Mouse (Mus musculus) right cerebral cortex, postnatal 14 days (tissue): ENCODE data around the gene Dynlt1a.
"Not testable (repeated sequence)": the region's sequence is repeated elsewhere in the genome, so short reads cannot be mapped to it uniquely, and the experiment has no call there.

Experiments
- DNase-seq: peaks from one replicate; pipeline ENCODE4 v3.0.0; 2022

Dynlt1a gene

DNA sequence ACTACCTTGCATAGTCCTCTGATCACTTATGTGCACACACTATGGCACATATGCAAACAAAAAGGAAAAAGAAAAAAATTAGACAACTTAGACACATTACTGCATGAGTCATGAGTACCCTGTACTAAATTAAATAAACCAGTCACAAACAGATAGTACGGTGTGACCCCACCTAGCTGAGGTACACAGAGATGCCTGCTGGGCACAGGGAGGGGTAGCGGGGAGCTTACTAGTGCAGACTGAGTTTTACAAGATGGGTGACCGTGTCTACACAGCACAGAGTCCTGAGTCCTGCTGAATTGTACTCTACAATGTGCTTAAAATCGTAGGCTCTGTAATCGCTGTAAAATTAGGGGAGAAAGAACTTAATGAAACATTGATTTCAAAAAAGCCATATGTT is 31.1 kb downstream of the Dynlt1a start:
- not testable (repeated sequence) for DNase-seq

DNA sequence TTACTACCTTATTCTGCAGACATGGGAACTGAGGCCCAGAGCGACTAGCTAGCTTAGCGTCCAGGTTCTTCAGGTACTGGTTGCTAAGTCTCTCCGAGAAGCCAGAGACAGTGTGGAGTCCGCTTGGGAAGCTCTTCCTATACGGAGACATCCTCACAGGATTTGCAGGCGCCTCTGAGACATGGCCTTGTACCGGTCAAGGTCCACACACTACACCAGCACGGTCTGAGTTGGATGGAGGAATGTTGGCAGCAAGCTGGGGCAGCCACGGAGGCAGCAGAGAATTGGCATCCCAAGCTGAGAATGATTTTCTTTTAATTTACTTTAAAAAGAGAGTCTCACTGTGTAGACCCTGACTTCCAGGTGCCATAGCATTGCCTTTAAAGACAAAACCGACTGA is 34.2 kb downstream of the Dynlt1a start:
- DNase-seq, result not testable (repeated sequence)

DNA sequence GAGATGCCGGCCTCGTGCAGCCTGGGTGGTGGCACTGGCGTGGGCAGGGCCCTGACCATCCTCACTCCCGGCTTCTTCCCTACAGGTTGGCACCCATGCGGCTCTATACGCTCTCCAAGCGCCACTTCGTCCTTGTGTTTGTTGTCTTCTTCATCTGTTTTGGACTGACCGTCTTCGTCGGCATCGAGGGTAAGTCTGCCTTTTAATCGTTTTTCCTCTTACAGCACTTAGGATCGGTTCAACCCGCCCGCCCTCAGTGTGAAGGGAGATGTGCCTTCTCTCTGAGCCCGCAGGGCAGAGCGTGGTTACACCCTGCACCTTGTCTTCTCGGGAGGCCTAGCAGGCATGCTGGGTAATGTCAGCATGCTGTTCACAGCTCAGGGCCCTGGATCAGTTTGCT is 36.8 kb downstream of the Dynlt1a start:
- not testable (repeated sequence) for DNase-seq

DNA sequence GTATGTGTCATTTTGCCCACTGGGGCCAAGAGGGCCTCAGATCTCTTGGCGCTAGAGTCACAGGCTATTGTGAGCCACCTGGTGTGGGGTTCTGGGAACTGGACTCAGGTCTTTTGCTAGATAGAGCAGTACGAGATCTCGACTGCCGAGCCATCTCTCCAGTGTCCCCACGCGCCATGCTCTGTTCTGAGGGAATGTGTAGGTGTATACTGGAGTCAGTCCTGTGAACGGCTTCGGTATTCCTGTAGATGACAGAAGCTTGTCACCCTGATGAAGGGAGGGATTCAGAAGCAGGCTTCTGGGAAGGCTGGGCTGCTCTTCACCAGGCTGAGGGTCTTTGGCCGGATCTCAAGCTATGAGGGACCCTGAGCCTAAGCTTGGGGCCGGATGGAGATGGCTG is 37.5 kb downstream of the Dynlt1a start:
- not testable (repeated sequence) for DNase-seq

DNA sequence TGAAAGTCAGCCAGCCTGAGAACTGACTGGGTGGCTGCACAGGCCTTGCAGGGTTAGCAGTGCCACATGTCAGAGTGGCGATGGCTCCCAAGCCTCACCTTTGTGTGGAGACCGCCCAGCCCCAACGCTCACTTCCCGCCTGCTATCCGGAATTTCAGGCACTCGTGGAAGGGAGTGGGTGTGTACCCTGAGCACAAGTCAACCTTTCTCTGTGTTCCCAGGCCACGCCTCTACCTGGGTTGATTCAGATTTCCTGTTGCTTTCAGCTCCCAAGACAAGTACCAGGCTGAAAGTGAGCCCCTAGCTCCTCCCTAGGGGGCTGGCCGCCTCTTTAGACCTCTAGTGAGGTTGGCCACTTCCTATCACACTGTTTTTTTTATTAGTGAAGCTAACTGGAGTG is 38.1 kb downstream of the Dynlt1a start:
- not testable (repeated sequence) for DNase-seq

DNA sequence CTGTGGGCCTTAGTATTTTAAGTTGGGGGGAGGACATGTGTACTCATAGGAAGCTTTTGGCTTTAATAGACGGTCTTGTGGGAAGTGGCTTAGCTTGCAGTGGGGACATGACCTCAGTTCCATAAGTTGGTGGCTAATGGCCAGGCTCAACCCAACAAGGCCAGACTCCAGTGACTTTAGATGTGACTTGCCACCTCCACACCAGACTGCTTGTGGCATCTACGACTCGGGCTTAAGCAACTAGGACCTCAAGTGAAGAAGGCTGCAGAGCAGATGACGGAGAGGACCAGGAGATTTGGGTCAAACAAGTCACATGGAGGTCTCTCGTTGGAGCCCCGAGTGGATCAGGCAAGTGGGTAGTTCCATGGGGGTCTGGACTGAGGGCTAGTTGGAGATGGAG is 42.6 kb downstream of the Dynlt1a start:
- not testable (repeated sequence) for DNase-seq

DNA sequence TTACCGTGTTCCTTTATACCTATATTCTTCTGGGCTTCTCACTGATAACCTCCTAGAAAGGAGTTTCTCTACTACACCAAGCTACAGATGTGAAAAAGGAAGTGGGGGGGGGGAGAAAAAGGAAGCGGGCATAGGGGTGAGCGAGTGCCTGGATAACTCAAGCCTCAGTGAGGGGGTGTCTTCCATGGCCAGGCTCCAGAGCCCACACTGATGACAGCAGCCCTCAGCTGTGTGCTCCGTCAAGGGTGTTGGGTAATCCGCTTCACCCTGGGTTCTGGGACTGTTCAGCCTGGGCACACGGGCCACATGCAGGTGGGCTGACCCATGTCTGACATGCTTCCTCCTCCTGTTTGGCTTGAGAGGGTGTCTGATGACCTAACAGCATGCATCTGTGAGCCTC is 45.3 kb downstream of the Dynlt1a start:
- DNase-seq, result not testable (repeated sequence)

DNA sequence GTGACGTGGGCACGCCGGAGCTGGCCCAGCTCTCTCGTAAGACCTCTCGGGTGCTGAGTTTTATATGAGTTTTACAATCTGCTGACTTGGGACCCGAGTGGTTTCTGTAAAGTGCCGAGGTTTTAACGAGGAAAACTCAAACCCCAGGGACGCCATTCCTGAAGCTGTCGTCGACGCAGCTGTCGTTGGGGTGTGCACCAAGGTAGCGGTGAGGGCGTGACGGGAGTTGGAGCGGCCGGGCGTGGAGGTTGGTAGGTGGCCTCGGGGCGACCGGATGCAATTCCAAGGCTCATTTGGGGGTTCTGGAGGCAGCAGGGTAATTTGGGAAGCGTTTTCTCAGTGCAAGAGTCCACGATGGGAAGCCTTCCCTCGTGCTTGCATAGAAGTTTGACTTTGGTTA is 46.5 kb downstream of the Dynlt1a start:
- not testable (repeated sequence) for DNase-seq

DNA sequence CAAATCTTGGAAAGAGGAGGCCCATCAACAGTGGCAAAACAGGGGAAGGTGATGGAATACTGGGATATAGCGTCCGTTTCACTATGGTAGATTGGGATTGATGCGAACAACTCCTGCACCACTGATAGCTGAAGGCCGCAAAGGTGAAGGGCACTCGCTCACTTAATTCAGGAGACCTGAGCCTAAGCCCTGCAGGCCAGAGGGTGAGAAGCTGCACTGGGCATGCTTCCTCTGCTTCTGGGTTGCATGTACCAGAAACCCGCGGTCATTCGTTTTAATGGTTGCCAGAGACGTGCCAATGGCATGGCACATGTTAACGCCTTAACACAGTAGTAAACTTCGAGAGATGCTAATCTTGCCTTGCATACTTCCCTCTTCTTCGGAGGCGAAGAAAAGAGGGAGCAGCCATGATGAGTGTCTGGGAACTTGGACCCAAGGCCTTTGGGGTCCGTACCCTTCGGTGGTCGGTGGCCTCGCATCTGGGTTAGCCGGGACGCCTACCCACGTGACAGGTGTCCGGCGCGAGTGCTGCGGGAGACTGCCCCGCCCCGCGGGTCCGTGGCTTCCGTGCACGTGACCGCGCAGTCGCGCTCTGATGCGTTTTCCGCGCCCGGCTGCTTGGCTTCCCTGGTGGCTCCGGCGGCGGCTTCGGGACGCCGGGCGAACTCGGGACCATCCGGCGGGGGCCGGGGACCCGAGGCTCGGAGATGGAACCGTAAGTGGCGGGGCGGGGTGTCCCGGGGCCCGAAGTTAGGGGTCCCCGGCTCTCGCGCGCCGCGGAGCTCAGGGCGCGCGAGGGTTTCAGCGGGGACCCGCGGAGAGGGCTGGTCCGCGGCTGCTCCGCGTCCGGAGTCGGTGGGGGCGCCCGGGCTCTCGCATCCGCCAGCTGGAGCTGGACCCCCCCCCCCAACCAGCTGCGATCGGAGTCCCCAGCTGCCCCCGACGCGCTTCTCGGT is 47.1 kb downstream of the Dynlt1a start:
- peak; percentile 12 for DNase-seq

DNA sequence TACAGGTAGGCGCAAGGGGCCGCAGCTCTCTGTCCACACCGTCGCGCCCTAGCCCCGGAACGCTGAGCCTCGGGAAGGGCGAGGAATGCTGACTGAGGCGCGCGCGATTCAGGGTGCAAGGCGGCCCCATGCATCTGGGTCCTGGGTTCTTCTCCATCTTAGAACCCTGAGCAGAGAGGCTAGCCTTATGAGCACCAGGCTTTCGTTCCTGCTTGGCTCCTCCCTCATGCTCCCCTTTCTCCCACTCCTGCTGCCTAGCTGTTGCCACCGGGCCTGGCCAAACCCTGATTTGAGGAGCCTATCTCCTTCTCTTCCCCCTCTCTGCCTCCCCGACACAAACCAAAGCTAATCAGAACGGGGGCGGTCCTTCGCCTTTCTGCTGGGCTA is 60.2 kb downstream of the Dynlt1a start:
- peak; percentile 71 for DNase-seq

DNA sequence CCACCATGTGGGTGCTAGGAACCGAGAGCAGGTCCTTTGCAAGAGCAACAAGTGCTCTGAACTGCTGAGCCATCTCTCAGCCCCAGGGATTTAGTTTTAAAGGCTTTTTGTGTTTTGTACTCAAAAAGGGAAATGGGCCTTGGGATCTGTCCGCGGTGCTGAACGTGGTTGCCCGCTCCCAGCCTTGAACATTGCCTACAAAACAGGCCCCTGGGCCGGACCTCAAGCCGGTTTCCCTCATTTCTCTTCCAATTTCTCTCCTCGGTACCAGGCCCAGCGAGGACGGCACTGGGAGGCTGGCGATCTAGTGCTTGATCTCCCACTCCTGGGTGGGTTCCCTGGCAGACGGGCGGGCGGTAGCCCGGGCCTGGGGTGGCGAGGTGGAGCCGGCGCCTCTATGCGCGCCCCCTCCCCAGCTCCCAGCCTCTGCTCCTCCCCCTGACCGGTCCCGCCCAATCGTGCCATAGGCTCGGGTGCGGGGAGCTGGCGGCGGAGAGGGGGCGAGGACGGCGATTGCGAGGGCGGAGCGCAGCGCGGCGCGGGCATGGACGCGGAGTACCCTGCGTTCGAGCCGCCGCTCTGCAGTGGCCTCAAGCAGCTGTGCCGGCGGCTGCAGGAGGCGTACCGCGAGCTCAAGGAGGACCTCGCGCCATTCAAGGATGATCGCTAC is 60.8 kb downstream of the Dynlt1a start, which contains the start of gene Tmem181a:
Gene Tmem181a (plus strand): TSS at position 461 of the 670 bp plus-strand sequence.
- DNase-seq, result not testable (repeated sequence)
